Mouse (Mus musculus) midbrain, embryonic 16.5 days (tissue): ENCODE measurements around the gene Ulk2. TPM values are rescaled to one million over a fixed set of nuclear protein-coding genes. Genes with fewer than 3 reads are reported as not detected.
"Not testable (repeated sequence)": the region's sequence is repeated elsewhere in the genome, so short reads cannot be mapped to it uniquely, and the experiment has no call there.

Experiments used
- ATAC-seq: fragments of 200-750 bp; cut with Nextera tagmentation; 2 replicates; pipeline ENCODE4 v1.8.0; 2017; ENCODE audit warnings: moderate TSS enrichment
- H3K27ac ChIP-seq: fragments of 300-500 bp; sonication (generic); 2 replicates; pipeline ENCODE4 v1.5.1; 2014; ENCODE audit warnings: mild to moderate bottlenecking, low read length, mixed read lengths
- H3K27me3 ChIP-seq: fragments of 300-500 bp; sonication (generic); 2 replicates; pipeline ENCODE4 v1.6.1; 2014; ENCODE audit warnings: low read depth, low read length, mixed read lengths; ENCODE audit not compliant: control insufficient read depth, insufficient read depth
- H3K36me3 ChIP-seq: fragments of 300-500 bp; sonication (generic); 2 replicates; pipeline ENCODE4 v1.6.1; 2014; ENCODE audit warnings: mild to moderate bottlenecking, low read length, moderate library complexity, mixed read lengths; ENCODE audit not compliant: control insufficient read depth, insufficient read depth
- H3K4me1 ChIP-seq: fragments of 300-500 bp; sonication (generic); 2 replicates; pipeline ENCODE4 v1.6.1; 2014; ENCODE audit warnings: mild to moderate bottlenecking, low read length, mixed read lengths; ENCODE audit not compliant: control insufficient read depth, insufficient read depth
- H3K4me2 ChIP-seq: fragments of 300-500 bp; sonication (generic); 2 replicates; pipeline ENCODE4 v1.6.1; 2014; ENCODE audit warnings: mild to moderate bottlenecking, low read length, mixed read lengths
- H3K4me3 ChIP-seq: fragments of 300-500 bp; sonication (generic); 2 replicates; pipeline ENCODE4 v1.5.1; 2014; ENCODE audit warnings: low read depth, mild to moderate bottlenecking, low read length, moderate library complexity, mixed read lengths
- H3K9ac ChIP-seq: fragments of 300-500 bp; sonication (generic); 2 replicates; pipeline ENCODE4 v1.6.1; 2014; ENCODE audit warnings: low read depth, low read length, mixed read lengths
- H3K9me3 ChIP-seq: fragments of 300-500 bp; sonication (generic); replicated peaks from 2 replicates; pipeline ENCODE4 v1.6.1; 2014; ENCODE audit warnings: mild to moderate bottlenecking, low read length, mixed read lengths; ENCODE audit not compliant: control insufficient read depth, poor library complexity, severe bottlenecking
- WGBS: fragments of 180-500 bp; shearing (Covaris S2); extraction: QIAGEN DNeasy Blood & Tissue Kit; methylation state at CpG from one replicate; pipeline ENCODE4 v1.1.7; 2014; 5-methylcytosine and 5-hydroxymethylcytosine counted together
- polyA plus RNA-seq: library from polyadenylated mRNA; unstranded; fragments of >200 nt; fragmentation: Nextera tagmentation; extraction: Ambion mirVana; gene quantifications from 2 replicates; pipeline ENCODE4 v1.2.1, GENCODE M21; 2015

Ulk2 gene
- polyA plus RNA-seq, 1 experiment from 2014 or later, result 44.0 TPM

DNA sequence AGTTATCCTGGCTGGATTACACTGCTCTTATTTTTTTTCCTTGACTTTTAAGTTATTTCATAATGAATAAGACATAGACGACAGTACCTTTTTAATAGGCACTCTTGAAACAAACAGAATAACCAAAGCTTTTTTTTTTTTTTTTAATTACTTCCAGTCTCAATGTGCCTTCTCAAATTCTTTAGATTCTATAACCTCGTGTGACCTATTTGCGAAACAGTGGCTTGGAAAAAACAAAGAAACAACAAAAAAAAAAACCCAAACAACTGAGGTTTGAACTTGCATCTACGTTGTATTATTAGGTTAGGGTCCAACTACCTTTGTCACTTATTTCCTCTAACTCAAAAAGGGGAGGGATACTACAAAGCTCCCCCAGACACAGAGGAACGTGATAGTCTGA, 1.2 kb downstream of the Ulk2 start:
- Histone ChIP-seq H3K9me3 (no peaks in the 10 kb centered on the region), H3K4me3 (peak overlapping the region; percentile 95), H3K27ac (peak overlapping the region; percentile 94), H3K36me3 (no peaks in the 10 kb centered on the region), H3K27me3 (no peaks in the 10 kb centered on the region), H3K4me2 (peak overlapping the region; percentile 80), H3K9ac (peak overlapping the region; percentile 100), H3K4me1 (peaks cover 32% of the 10 kb centered on the region)
- WGBS, result 11% methylated on average over 5 of the region's 5 CpGs
- no peak for ATAC-seq

DNA sequence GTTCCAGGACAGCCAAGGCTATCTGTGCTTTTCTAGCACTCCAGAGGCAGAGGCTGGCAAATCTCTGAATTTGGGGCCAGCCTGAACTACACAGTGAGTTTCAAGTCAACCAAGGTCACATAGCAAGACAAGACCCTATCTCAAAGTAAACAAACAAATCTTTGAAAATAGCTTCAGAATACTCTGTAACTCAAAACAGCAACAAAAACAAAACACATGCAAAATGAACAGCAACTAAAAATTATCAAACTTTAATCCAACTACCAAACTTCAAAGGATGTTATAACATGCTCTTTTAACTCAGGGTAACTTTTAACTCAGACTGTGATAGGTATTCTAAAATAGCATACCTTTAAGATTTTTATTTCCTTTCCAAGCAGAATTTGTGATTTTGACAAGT, 2.0 kb downstream of the Ulk2 start:
- ATAC-seq, result no peak
- no peaks in the 10 kb centered on the region for H3K9me3 ChIP-seq
- H3K27me3 ChIP-seq, result no peaks in the 10 kb centered on the region
- H3K27ac ChIP-seq, result no peak overlapping the region
- H3K4me1 ChIP-seq, result peaks cover 32% of the 10 kb centered on the region
- no peaks in the 10 kb centered on the region for H3K36me3 ChIP-seq
- no peak overlapping the region for H3K4me3 ChIP-seq
- H3K9ac ChIP-seq, result no peak overlapping the region
- peak overlapping the region; percentile 44 for H3K4me2 ChIP-seq

DNA sequence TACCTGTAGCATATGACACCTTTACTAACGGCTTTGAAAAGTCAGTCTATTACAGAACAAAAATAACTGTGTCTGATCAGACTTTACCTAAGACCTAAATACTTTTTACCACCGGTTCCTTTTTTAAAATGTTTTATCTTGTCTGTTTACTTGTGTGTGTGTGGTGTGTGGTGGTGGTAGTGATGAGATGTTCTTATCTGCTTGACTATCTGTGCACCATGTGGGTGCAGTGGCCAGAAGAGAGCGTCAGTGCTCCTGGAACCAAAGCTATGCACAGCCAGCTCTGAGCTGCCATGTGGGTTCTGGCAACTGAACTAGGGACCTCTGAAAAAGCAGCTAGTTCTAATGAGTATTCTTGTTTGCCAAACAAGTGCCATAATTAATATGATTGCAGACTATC, 3.7 kb downstream of the Ulk2 start:
- no peak overlapping the region for H3K4me3 ChIP-seq
- 85% methylated on average over 3 of the region's 3 CpGs for WGBS

DNA sequence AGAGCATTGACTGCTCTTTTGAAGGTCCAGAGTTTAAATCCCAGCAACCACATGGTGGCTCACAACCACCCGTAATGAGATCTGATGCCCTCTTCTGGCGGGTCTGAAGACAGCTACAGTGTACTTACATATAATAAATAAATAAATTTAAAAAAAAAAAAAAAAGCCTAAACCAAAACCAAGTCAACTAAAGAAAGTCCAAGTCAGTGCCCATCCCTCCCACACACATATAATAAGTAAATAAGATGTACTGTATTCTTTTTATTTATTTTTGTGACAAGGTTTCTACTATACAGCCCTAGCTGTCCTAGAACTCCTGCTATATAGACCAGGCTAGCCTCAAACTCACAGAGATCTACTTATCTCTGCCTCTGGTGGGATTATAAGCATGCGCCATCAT, 14.2 kb downstream of the Ulk2 start:
- not testable (repeated sequence) for H3K4me1 ChIP-seq, H3K9me3 ChIP-seq, H3K27ac ChIP-seq, H3K4me3 ChIP-seq, H3K4me2 ChIP-seq, ATAC-seq, H3K9ac ChIP-seq, H3K27me3 ChIP-seq
- H3K36me3 ChIP-seq, result peaks cover 11% of the 10 kb centered on the region
- WGBS, result 58% methylated on average over 3 of the region's 3 CpGs

More for the DNA sequence above, 3.7 kb downstream of the Ulk2 start:
- no peak overlapping the region for H3K27ac ChIP-seq
- H3K4me1 ChIP-seq, result peaks cover 32% of the 10 kb centered on the region
- no peaks in the 10 kb centered on the region for H3K9me3 ChIP-seq
- no peak overlapping the region for H3K4me2 ChIP-seq
- H3K36me3 ChIP-seq, result no peaks in the 10 kb centered on the region
- ATAC-seq, result no peak
- no peak overlapping the region for H3K9ac ChIP-seq
- H3K27me3 ChIP-seq, result no peaks in the 10 kb centered on the region

DNA sequence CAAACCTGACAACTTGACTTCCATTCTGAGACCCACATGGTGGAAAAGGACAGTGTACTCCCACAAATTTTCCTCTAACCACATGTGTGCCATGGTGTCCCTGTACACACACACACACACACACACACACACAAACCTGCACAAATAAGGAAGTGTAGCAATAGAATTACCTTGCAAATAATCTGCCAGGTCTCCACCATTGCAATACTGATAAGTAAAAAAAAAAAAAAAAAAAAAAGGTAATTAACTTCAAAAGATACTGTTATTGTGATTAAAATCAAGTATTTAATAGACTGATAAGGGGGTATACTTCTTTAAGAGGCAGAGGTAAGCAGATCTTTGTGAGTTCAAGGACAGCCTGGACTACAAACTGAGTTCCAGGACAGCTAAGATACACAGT, 14.9 kb downstream of the Ulk2 start:
- Histone ChIP-seq H3K4me2 (no peak overlapping the region), H3K27me3 (no peaks in the 10 kb centered on the region), H3K4me1 (no peaks in the 10 kb centered on the region), H3K9ac (no peak overlapping the region), H3K9me3 (no peaks in the 10 kb centered on the region), H3K36me3 (peaks cover 11% of the 10 kb centered on the region), H3K4me3 (no peak overlapping the region), H3K27ac (no peak overlapping the region)
- no peak for ATAC-seq

DNA sequence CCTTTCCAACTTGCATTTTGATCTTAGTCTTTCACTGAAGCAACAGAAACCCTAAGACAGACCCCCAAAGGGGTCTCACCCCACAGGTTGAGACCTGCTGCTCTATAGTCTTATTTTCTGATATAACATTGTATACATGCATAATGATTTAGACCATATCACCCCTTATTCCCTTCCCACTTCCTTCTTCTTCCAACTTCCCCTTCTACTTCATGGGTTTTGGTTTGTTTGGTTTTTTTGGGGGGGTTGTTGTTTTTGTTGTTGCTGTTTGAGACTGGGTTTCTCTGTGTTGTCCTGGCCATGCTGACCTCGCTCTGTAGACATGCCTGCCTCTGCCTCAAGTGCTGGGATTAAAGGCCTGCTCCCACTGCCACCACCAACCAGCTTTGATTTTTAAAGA, 15.7 kb downstream of the Ulk2 start:
- Histone ChIP-seq H3K36me3 (peaks cover 13% of the 10 kb centered on the region), H3K27ac (no peak overlapping the region), H3K4me2 (no peak overlapping the region), H3K9ac (no peak overlapping the region), H3K4me3 (no peak overlapping the region), H3K27me3 (no peaks in the 10 kb centered on the region), H3K4me1 (no peaks in the 10 kb centered on the region), H3K9me3 (no peaks in the 10 kb centered on the region)
- 100% methylated on average over 1 of the region's 1 CpGs for WGBS
- ATAC-seq, result no peak

DNA sequence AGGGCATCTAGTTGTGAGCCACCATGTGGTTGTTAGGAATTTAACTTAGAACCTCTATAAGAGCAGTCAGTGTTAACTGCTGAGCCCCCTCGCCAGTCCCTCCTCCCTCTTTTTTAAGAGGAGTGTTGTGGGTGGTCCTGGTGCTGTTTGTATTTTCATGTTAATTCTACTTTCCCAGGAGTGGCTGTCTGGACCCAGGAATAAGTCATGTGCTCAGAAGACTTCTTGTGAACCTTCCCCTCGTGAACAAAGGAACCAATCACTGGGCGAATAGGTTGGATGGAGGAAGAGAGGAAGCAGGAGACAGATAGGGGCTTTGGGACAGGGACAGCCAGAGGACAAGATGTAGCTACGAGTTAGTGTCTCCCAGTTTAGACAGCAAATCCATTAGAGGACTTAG, 45.1 kb downstream of the Ulk2 start:
- 28% methylated on average over 4 of the region's 4 CpGs for WGBS
- Histone ChIP-seq H3K4me2 (no peak overlapping the region), H3K27me3 (no peaks in the 10 kb centered on the region), H3K9me3 (no peaks in the 10 kb centered on the region), H3K27ac (no peak overlapping the region), H3K36me3 (peaks cover 25% of the 10 kb centered on the region), H3K9ac (no peak overlapping the region), H3K4me1 (no peaks in the 10 kb centered on the region), H3K4me3 (no peak overlapping the region)
- ATAC-seq, result no peak

DNA sequence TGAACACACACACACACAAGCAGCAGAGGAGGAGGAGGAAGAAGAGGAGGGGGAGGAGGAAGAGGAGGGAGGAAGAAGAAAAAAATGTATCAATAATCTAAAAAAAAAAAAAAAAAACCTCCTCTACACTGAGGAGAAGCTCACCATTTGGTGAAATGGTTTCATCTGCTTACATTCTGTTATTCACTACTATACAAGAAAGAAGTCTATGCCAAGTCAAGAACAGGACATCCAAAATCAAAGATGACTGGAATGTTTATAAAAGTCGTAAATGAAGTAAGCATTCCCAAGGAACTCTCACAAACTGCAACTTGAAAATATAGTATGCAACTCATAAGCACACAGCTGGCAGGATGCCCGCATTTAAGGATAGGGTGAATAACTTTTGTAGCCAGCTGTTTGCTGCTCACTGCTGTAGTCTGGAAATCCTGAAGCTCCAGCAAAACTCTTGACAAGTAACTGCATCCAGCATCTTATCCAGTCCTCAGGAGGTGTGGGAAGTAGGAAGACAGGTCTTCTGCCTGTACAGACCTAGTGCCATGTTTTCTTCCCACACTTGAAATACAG, 46.2 kb downstream of the Ulk2 start:
- 90% methylated on average over 2 of the region's 2 CpGs for WGBS
- no peaks in the 10 kb centered on the region for H3K27me3 ChIP-seq
- no peak for ATAC-seq
- peaks cover 22% of the 10 kb centered on the region for H3K36me3 ChIP-seq
- H3K4me1 ChIP-seq, result no peaks in the 10 kb centered on the region
- no peak overlapping the region for H3K9ac ChIP-seq
- no peaks in the 10 kb centered on the region for H3K9me3 ChIP-seq
- H3K4me2 ChIP-seq, result no peak overlapping the region
- no peak overlapping the region for H3K4me3 ChIP-seq
- no peak overlapping the region for H3K27ac ChIP-seq

DNA sequence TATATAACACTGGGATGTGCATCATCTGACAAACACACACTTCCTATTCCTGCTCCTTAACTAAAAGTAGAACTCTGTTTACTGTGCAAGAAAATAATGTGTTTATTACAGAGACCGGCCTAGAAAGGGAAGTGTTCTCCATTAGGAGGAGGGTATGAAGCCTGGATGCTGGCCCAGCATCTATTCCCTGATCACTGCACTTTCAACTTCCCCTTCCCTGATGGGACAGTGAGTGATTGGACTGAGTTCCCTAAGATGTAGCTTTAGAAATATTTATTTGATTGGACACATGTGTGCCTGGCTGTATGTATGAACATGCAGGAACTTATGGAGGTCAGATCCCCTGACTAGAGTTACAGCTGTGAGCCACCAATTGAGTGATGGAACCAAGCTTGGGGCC, 61.4 kb downstream of the Ulk2 start:
- no peak overlapping the region for H3K4me3 ChIP-seq
- peaks cover 26% of the 10 kb centered on the region for H3K36me3 ChIP-seq
- H3K9me3 ChIP-seq, result no peaks in the 10 kb centered on the region
- no peaks in the 10 kb centered on the region for H3K4me1 ChIP-seq
- ATAC-seq, result no peak
- no peak overlapping the region for H3K27ac ChIP-seq
- H3K4me2 ChIP-seq, result no peak overlapping the region
- no peak overlapping the region for H3K9ac ChIP-seq
- H3K27me3 ChIP-seq, result no peaks in the 10 kb centered on the region
- WGBS, result 96% methylated on average over 1 of the region's 1 CpGs
